Mouse (Mus musculus) C2C12 (cell line): ENCODE results near the gene Adamts20.

Experiments
- CTCF ChIP-seq: IDR thresholded peaks from one replicate; pipeline ENCODE4 v1.5.1; 2011; ENCODE audit not compliant: control insufficient read depth, insufficient read depth, insufficient read length
- MYOD1 ChIP-seq: IDR thresholded peaks from one replicate; pipeline ENCODE4 v1.6.1; 2011; ENCODE audit warnings: low read depth; ENCODE audit not compliant: control insufficient read depth, insufficient read length
- USF1 ChIP-seq: IDR thresholded peaks from one replicate; pipeline ENCODE4 v1.6.1; 2011; ENCODE audit warnings: low read depth, mild to moderate bottlenecking, control low read depth, moderate library complexity

DNA sequence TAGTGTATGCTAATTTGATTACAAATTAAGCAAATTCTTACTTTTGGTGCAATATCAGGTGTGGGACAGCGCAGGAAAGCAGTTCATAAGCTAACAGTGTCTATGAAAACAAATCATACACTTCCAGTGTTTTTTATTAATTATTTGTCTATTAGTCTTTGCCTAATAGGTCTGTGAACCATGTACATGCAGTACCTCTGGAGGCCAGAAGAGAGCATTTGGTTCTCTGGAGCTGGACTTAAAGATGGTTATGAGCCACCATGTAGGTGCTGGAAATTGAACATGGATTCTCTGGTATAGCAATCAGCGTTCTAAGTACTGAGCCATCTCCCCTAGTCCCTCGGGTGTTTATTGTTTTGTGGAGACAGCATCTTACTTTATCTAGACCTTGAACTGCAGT, 149.0 kb downstream of the Adamts20 start:
- TF ChIP-seq CTCF (no peak), USF1 (no peak), MYOD1 (no peak)
